Mouse (Mus musculus) liver, embryonic 14.5 days (tissue): ENCODE data around the gene Mrpl2.

Source experiments
- CTCF ChIP-seq: IDR thresholded peaks from 2 replicates; pipeline ENCODE4 v1.5.1; 2016; ENCODE audit warnings: antibody characterized with exemption, low read depth, control low read depth
- EP300 ChIP-seq: IDR thresholded peaks from 2 replicates; pipeline ENCODE4 v1.6.1; 2016; ENCODE audit warnings: antibody characterized with exemption, low read depth

- TF ChIP-seq EP300 (no peak), CTCF (no peak)
These were observed 53.2 kb downstream of the Mrpl2 start for GRCm38 (mm10) chr17:46699245-46699644.
